Mouse (Mus musculus): ENCODE measurements around the gene Galm. TPM values are rescaled to one million over a fixed set of nuclear protein-coding genes. Genes with fewer than 3 reads are reported as not detected.

Gene Galm
- total RNA-seq (2023): 0.98 to 2.7 TPM (median 1.4 TPM) in 4 replicates

GRCm38 (mm10) chr17:80127331-80128251, at the start of gene Galm:
TSS of gene Galm (plus strand) at chr17:80127471.

DNA sequence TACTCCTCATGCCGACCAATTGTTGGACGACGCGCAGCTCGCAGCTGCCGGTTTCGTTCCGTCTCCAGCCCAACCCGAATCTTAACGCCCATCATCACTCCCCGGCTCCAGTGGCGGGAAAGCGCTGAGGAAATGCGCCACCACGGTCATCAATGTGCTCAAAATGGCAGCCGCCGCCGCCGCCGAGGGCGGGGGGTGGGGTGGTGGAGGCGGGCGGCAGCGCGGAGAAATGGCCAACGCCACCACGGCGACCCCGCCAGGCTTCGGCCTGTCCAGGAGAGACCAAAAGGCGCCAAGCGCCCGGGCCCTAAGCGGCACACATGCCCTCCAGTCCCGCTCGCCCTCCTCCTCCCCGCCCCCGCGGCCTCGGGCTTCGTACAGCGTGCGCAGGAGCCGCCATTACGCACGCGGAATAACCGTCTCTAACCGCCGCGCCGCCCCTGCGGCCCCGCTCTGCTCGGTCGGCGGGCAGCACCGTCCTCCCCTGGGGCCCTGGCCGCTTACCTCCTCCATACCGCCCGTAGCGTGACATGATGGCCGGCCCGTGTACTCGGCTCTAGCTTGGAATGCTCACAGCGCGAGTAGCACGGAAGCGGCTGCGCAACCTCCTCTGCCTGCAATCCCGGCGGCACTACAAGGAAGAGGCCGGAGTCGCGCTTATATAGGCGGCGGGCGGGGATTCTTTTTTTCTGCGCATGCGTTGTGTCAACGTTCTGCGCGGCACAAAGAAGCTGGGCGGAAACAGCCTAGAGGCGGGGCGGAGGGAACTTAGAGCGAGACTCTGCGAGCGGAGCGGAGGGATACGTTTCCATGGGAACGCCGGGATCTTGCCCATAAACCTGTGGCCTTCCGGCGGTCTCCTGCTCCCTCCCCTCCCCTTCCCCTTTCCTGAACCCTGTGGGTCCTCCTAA, 79.7 kb downstream of the Galm start, which contains the start of the genes Srsf7 and Ttc39d:
Gene Srsf7 (minus strand): TSS at position 637 of the 911 bp plus-strand sequence.
Gene Ttc39d (plus strand): TSS at position 790 of the 911 bp plus-strand sequence.

DNA sequence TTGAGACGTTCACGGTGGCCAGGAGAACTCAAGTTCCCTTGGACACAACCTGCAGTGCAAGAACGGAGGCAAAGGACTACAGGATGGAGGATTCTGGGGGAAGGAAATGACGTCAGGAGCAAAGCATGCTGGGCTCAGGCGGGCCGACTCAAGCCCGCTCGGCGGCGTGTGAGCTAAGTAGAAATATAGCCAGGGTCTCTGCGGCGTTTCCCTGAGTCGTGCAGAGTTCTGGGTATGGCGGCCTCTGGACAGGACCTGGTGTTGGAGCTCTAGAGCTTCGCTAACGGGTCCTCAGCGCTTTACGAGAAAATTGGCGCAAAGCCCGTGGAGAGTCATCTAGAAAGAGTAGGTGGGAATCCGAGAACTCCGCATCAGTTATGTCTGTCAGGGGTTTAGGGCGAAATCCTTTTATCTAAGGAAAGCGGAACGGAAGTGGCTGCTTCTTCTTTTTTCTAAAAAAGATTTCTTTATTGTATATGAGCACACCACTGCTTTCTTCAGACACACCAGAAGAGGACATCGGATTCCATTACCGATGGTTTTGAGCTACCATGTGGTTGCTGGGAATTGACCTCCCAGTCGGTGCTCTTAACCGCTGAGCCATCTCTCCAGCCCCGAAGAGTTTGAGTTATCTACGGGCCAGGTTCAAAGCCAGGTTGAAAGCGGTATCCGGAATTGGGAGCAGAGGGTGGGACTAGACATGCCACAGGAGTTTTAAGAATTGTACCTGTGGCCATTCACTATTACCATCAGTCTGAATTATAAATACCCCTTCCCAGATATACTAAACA, 97.2 kb downstream of the Galm start, which contains the start of gene Gemin6:
Gene Gemin6 (plus strand): TSS at position 116 of the 791 bp plus-strand sequence.

Other genes starting within 250 kb of the Galm start
- gene Atl2, start 231.3 kb upstream of the Galm start, total RNA-seq (2023): 71.1 to 89.1 TPM (median 75.5 TPM) in 4 replicates
- 0.18 to 0.72 TPM (median 0.50 TPM) in 4 replicates for gene Hnrnpll, start 65.1 kb upstream of the Galm start, total RNA-seq (2023)
- 355 to 387 TPM (median 367 TPM) in 4 replicates for gene Srsf7, start 79.8 kb downstream of the Galm start, total RNA-seq (2023)
- 0.22 to 0.39 TPM in 2 of 4 replicates, not detected in the others for gene Ttc39d, start 80.0 kb downstream of the Galm start, total RNA-seq (2023)
- gene Gemin6, start 97.0 kb downstream of the Galm start, total RNA-seq (2023): 2.9 to 5.0 TPM (median 4.6 TPM) in 4 replicates
- gene Morn2, start 162.7 kb downstream of the Galm start, total RNA-seq (2023): 1.3 to 3.9 TPM (median 2.5 TPM) in 4 replicates
- gene Dhx57, start 163.0 kb downstream of the Galm start, total RNA-seq (2023): 46.8 to 48.3 TPM (median 47.6 TPM) in 4 replicates
- gene Arhgef33, start 179.9 kb downstream of the Galm start, total RNA-seq (2023): 0.95 TPM in 1 of 4 replicates, not detected in the others
- gene Gm10190, start 246.1 kb downstream of the Galm start, total RNA-seq (2023): not detected in 4 replicates